Mouse (Mus musculus) forebrain, embryonic 10.5 days (tissue): Measurements from ENCODE around the gene Foxb1. TPM values are rescaled to one million over a fixed set of nuclear protein-coding genes. Genes with fewer than 3 reads are reported as not detected.

Experiments used
- DNase-seq: peaks from one replicate; pipeline ENCODE4 v3.0.0-alpha.2; 2017; ENCODE audit warnings: low spot score; ENCODE audit errors: extremely low spot score
- H3K27ac ChIP-seq: fragments of 300-500 bp; sonication (generic); 2 replicates; pipeline ENCODE4 v1.5.1; 2016; ENCODE audit warnings: mild to moderate bottlenecking
- H3K27me3 ChIP-seq: fragments of 300-500 bp; sonication (generic); 2 replicates; pipeline ENCODE4 v1.6.1; 2016; ENCODE audit warnings: mild to moderate bottlenecking; ENCODE audit not compliant: poor library complexity, severe bottlenecking
- H3K36me3 ChIP-seq: fragments of 300-500 bp; sonication (generic); replicated peaks from 2 replicates; pipeline ENCODE4 v1.6.1; 2016; ENCODE audit warnings: mild to moderate bottlenecking, moderate library complexity
- H3K4me1 ChIP-seq: fragments of 300-500 bp; sonication (generic); 2 replicates; pipeline ENCODE4 v1.6.1; 2016
- H3K4me3 ChIP-seq: fragments of 300-500 bp; sonication (generic); 2 replicates; pipeline ENCODE4 v1.5.1; 2016; ENCODE audit warnings: mild to moderate bottlenecking, moderate library complexity
- H3K9me3 ChIP-seq: fragments of 300-500 bp; sonication (generic); 2 replicates; pipeline ENCODE4 v1.6.1; 2016; ENCODE audit warnings: mild to moderate bottlenecking, moderate library complexity
- WGBS: fragments of 180-500 bp; shearing (Covaris S2); methylation state at CpG from one replicate; pipeline ENCODE4 v1.1.7; 2016; 5-methylcytosine and 5-hydroxymethylcytosine counted together
- polyA plus RNA-seq: library from polyadenylated mRNA; unstranded; fragments of >200 nt; fragmentation: Nextera tagmentation; extraction: Ambion mirVana; gene quantifications from 2 replicates; pipeline ENCODE4 v1.2.1, GENCODE M21; 2016

The Foxb1 gene
- polyA plus RNA-seq, 1 experiment from 2014 or later: 3.4 TPM

DNA sequence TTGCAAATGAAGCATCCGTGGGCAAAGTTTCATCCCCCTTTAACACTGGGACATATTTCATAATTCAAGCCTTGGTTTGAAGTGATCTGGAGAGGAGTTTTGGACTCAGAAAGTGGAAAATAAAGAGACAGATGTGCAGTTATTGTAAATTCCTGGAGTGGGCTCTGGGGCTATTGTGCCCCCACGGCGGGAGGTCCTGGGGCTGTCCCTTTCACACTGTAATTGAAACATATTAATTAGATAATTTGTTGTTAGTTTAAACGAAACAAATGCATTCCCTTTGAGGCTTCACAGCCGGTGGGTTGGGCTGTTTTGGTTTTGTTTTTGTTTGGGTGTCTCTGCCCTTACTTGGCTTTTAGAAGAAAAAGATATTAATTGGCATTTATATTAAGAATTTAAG lies 6.0 kb downstream of the Foxb1 start:
- 3% methylated on average over 5 of the region's 5 CpGs for WGBS
- Histone ChIP-seq H3K4me3 (no peak overlapping the region), H3K27ac (no peak overlapping the region), H3K9me3 (no peaks in the 10 kb centered on the region), H3K36me3 (no peaks in the 10 kb centered on the region), H3K4me1 (peaks cover 58% of the 10 kb centered on the region), H3K27me3 (peaks cover 94% of the 10 kb centered on the region)
- DNase-seq: peak; percentile 22

DNA sequence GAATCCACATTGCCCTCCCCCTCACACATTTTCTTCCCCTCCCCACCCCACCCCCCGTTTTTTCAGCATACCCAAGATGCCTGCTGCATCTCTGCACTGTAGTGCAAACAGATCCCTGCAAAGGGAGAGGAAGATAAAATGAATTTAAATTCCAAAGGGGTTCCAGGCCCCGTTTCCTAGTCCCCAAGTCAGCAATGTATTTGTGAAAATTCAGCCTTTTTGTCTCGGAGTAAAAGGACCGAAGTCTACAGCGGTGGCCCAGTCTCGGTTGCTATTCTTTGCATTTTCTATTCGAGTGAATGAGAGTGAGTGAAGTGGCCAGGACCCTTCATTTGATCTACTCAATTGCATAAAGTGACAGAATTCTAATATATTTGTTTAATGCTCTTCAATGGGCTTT lies 6.4 kb downstream of the Foxb1 start:
- Histone ChIP-seq H3K4me3 (no peak overlapping the region), H3K9me3 (no peaks in the 10 kb centered on the region), H3K36me3 (no peaks in the 10 kb centered on the region), H3K27me3 (peaks cover 94% of the 10 kb centered on the region), H3K4me1 (peaks cover 54% of the 10 kb centered on the region), H3K27ac (peak overlapping the region; percentile 40; the same call in 1 of the 2 replicates)
- peak; percentile 17 for DNase-seq
- 3% methylated on average over 7 of the region's 7 CpGs for WGBS

DNA sequence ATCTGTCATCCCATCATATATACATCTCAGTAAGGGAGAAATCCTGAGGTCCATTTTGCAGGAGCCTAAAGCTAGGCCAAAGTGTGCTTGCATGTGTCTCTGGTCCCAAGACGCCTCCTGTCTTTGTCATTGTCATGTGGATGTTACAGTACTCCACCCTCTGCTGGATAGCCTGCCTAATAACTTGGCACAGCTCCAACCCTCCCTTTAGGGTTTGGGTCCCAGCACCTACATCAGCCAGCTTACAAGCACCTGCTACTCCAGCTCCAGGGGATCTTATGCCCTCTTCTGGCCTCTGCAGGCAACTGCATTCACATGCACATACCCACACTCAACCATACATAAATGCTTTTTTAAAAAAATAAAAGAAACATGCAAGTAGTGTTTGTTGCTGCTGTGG lies 12.8 kb downstream of the Foxb1 start:
- Histone ChIP-seq H3K27me3 (peaks cover 58% of the 10 kb centered on the region), H3K9me3 (peaks cover 3% of the 10 kb centered on the region; the same call in 1 of the 2 replicates), H3K36me3 (no peaks in the 10 kb centered on the region), H3K4me1 (0 out of 2 replicates have a peak, but pooled peaks cover 3% of the 10 kb centered on the region), H3K4me3 (no peak overlapping the region), H3K27ac (no peak overlapping the region)
- 88% methylated on average over 1 of the region's 1 CpGs for WGBS
- no peak for DNase-seq

DNA sequence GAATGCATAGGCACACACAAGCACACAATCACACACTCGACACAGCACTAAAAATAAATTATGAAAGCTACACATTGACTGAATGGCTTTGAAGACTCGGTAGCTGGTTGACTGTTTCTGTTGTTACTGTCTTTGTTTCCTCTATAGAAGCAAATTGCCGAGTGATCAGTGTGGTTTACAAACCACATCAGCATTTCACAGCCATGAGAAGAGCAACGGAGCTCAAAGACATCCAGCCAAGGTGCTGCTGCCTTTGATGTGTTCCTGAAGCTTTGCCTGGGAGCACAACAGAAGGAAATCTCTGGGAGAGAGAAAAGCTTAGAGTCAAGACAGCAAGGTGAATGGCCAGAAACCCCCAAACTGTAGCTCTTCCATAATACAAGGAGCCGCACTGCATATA lies 32.0 kb downstream of the Foxb1 start:
- no peak overlapping the region for H3K27ac ChIP-seq
- 82% methylated on average over 5 of the region's 5 CpGs for WGBS

GRCm38 (mm10) chr9:69718431-69718830 lies 42.3 kb downstream of the Foxb1 start:
- no peak for DNase-seq
- Histone ChIP-seq H3K27me3 (peaks cover 34% of the 10 kb centered on the region), H3K4me1 (peaks cover 46% of the 10 kb centered on the region), H3K36me3 (no peaks in the 10 kb centered on the region), H3K4me3 (no peak overlapping the region), H3K27ac (no peak overlapping the region), H3K9me3 (no peaks in the 10 kb centered on the region)
- WGBS: 61% methylated on average over 9 of the region's 9 CpGs

More for the DNA sequence above, 32.0 kb downstream of the Foxb1 start:
- Histone ChIP-seq H3K27me3 (0 out of 2 replicates have a peak, but pooled peaks cover 7% of the 10 kb centered on the region), H3K4me1 (no peaks in the 10 kb centered on the region), H3K4me3 (no peak overlapping the region), H3K9me3 (peaks cover 6% of the 10 kb centered on the region; the same call in 1 of the 2 replicates), H3K36me3 (no peaks in the 10 kb centered on the region)
- DNase-seq: no peak

GRCm38 (mm10) chr9:69716364-69716763 lies 44.4 kb downstream of the Foxb1 start:
- 54% methylated on average over 4 of the region's 4 CpGs for WGBS
- H3K27ac ChIP-seq: no peak overlapping the region
- DNase-seq: no peak

DNA sequence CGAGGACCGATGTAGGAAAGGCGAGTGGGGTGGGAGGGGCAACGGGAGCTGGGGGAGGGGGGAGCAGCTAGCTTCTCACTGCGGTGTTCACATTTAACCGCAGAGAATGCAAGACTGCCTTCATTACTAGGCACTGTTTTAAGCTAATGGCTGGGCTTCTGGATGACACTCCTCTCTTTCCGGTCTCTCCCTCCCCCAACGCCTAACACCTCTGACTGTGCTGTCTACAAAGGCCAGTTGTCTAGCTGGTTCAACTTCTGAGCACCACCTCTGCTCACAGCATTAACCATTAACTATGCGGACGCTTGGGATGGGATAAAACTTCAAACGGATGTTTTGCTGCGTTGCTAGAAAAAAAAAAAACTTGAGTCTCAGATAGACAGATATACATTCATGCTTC lies 45.3 kb downstream of the Foxb1 start:
- 21% methylated on average over 12 of the region's 12 CpGs for WGBS
- peak; percentile 18 for DNase-seq
- no peaks in the 10 kb centered on the region for H3K36me3 ChIP-seq
- 0 out of 2 replicates have a peak, but pooled peaks cover 3% of the 10 kb centered on the region for H3K9me3 ChIP-seq
- peaks cover 50% of the 10 kb centered on the region for H3K27me3 ChIP-seq
- peak overlapping the region; percentile 68; the same call in 1 of the 2 replicates for H3K27ac ChIP-seq
- H3K4me3 ChIP-seq: peak overlapping the region; percentile 11; the same call in 1 of the 2 replicates
- H3K4me1 ChIP-seq: peaks cover 57% of the 10 kb centered on the region

More at GRCm38 (mm10) chr9:69716364-69716763, 44.4 kb downstream of the Foxb1 start:
- Histone ChIP-seq H3K4me1 (peaks cover 57% of the 10 kb centered on the region), H3K4me3 (no peak overlapping the region), H3K36me3 (no peaks in the 10 kb centered on the region), H3K27me3 (peaks cover 49% of the 10 kb centered on the region), H3K9me3 (no peaks in the 10 kb centered on the region)

DNA sequence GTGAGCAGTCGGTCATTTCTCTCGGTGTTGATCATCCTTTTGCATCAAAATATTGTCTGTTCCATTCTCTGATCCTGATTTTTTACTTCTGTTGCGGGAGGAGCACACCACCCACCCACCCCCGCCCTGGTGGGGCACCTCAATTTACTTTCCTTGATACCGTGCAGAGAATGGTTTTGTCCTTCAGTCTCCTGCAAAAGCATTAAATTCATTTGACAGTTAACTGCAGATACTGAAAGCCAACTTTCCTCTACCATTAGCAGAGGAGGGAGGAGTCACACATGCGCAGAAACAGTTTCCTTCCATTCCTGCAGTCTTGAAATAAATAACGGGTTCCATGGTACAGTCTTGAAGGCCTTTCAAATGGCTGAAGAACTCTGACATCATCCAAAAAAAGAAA lies 46.4 kb downstream of the Foxb1 start:
- Histone ChIP-seq H3K27me3 (peaks cover 50% of the 10 kb centered on the region), H3K4me1 (peaks cover 57% of the 10 kb centered on the region), H3K27ac (peak overlapping the region; percentile 72), H3K4me3 (peak overlapping the region; percentile 31), H3K36me3 (no peaks in the 10 kb centered on the region), H3K9me3 (peaks cover 9% of the 10 kb centered on the region; the same call in 1 of the 2 replicates)
- WGBS: 46% methylated on average over 7 of the region's 7 CpGs
- DNase-seq: no peak

- Histone ChIP-seq H3K27me3 (peaks cover 50% of the 10 kb centered on the region), H3K9me3 (peaks cover 9% of the 10 kb centered on the region; the same call in 1 of the 2 replicates), H3K4me1 (peaks cover 57% of the 10 kb centered on the region), H3K36me3 (no peaks in the 10 kb centered on the region), H3K4me3 (peak overlapping the region; percentile 31), H3K27ac (peak overlapping the region; percentile 72)
- 21% methylated on average over 18 of the region's 18 CpGs for WGBS
- peak; percentile 60 for DNase-seq
Observed at GRCm38 (mm10) chr9:69713577-69714327, 47.0 kb downstream of the Foxb1 start.

GRCm38 (mm10) chr9:69712714-69713525 lies 47.8 kb downstream of the Foxb1 start:
- Histone ChIP-seq H3K9me3 (peaks cover 13% of the 10 kb centered on the region; the same call in 1 of the 2 replicates), H3K4me3 (no peak overlapping the region), H3K4me1 (peaks cover 50% of the 10 kb centered on the region), H3K27me3 (peaks cover 47% of the 10 kb centered on the region), H3K36me3 (no peaks in the 10 kb centered on the region), H3K27ac (peak overlapping the region; percentile 72)
- peak; percentile 34 for DNase-seq
- WGBS: 19% methylated on average over 12 of the region's 12 CpGs
